Mouse (Mus musculus) testis, adult 2 months (tissue): ENCODE data around the gene Gpr132. TPM values are rescaled to one million over a fixed set of nuclear protein-coding genes. Genes with fewer than 3 reads are reported as not detected.

Source experiments
- H3K27ac ChIP-seq: fragments of 200-500 bp; 2 replicates; pipeline ENCODE4 v1.5.1; 2012; ENCODE audit warnings: low read depth, low read length; ENCODE audit not compliant: control insufficient read depth, insufficient read depth
- H3K27me3 ChIP-seq: fragments of 200-500 bp; 2 replicates; pipeline ENCODE4 v1.6.1; 2012; ENCODE audit warnings: mild to moderate bottlenecking, low read length, moderate library complexity; ENCODE audit not compliant: control insufficient read depth, insufficient read depth
- H3K36me3 ChIP-seq: fragments of 200-500 bp; 2 replicates; pipeline ENCODE4 v1.6.1; 2012; ENCODE audit warnings: mild to moderate bottlenecking, low read length; ENCODE audit not compliant: control insufficient read depth, insufficient read depth
- H3K4me1 ChIP-seq: fragments of 200-500 bp; 2 replicates; pipeline ENCODE4 v1.6.1; 2012; ENCODE audit warnings: low read length; ENCODE audit not compliant: control insufficient read depth, insufficient read depth
- H3K4me3 ChIP-seq: fragments of 200-500 bp; 2 replicates; pipeline ENCODE4 v1.5.1; 2012; ENCODE audit warnings: low read depth, mild to moderate bottlenecking, low read length, moderate library complexity, mixed read lengths; ENCODE audit not compliant: control insufficient read depth
- CTCF ChIP-seq: fragments of 200-500 bp; IDR thresholded peaks from 2 replicates; pipeline ENCODE4 v1.5.1; 2012; ENCODE audit warnings: low read depth, mild to moderate bottlenecking, inconsistent platforms, low read length, moderate library complexity; ENCODE audit not compliant: control insufficient read depth, insufficient read depth, insufficient replicate concordance
- POLR2A ChIP-seq: fragments of 200-500 bp; IDR thresholded peaks from 2 replicates; pipeline ENCODE4 v1.6.1; 2012; ENCODE audit warnings: low read depth, mild to moderate bottlenecking, inconsistent platforms, low read length, moderate library complexity; ENCODE audit not compliant: control insufficient read depth
- polyA plus RNA-seq: library from polyadenylated mRNA; depleted of rRNA; stranded (reverse); fragments of >200 nt; gene quantifications from 2 replicates; pipeline ENCODE4 v1.2.3, GENCODE M21; 2012

The Gpr132 gene
- polyA plus RNA-seq, 1 experiment: 1.7 TPM

- Histone ChIP-seq H3K4me1 (no peaks in the 10 kb centered on the region), H3K36me3 (no peaks in the 10 kb centered on the region), H3K27me3 (no peaks in the 10 kb centered on the region), H3K4me3 (no peak overlapping the region), H3K27ac (no peak overlapping the region)
- TF ChIP-seq POLR2A (no peak), CTCF (no peak)
Measured at GRCm38 (mm10) chr12:112859930-112860329, 8.1 kb downstream of the Gpr132 start.

- Histone ChIP-seq H3K36me3 (no peaks in the 10 kb centered on the region), H3K27me3 (no peaks in the 10 kb centered on the region), H3K4me1 (no peaks in the 10 kb centered on the region), H3K27ac (no peak overlapping the region), H3K4me3 (no peak overlapping the region)
- TF ChIP-seq POLR2A (no peak), CTCF (no peak)
Measured at GRCm38 (mm10) chr12:112858581-112859336, 9.3 kb downstream of the Gpr132 start.

- TF ChIP-seq POLR2A (no peak), CTCF (no peak)
Measured at GRCm38 (mm10) chr12:112857021-112857925, 10.8 kb downstream of the Gpr132 start.

GRCm38 (mm10) chr12:112856338-112856737 lies 11.7 kb downstream of the Gpr132 start:
- no peak overlapping the region for H3K27ac ChIP-seq
- H3K36me3 ChIP-seq: no peaks in the 10 kb centered on the region
- TF ChIP-seq CTCF (no peak), POLR2A (no peak)
- no peaks in the 10 kb centered on the region for H3K4me1 ChIP-seq
- H3K4me3 ChIP-seq: no peak overlapping the region
- H3K27me3 ChIP-seq: no peaks in the 10 kb centered on the region

More at GRCm38 (mm10) chr12:112857021-112857925, 10.8 kb downstream of the Gpr132 start:
- no peak overlapping the region for H3K4me3 ChIP-seq
- H3K27ac ChIP-seq: no peak overlapping the region
- no peaks in the 10 kb centered on the region for H3K4me1 ChIP-seq
- H3K27me3 ChIP-seq: no peaks in the 10 kb centered on the region
- no peaks in the 10 kb centered on the region for H3K36me3 ChIP-seq

GRCm38 (mm10) chr12:112854610-112855333 lies 13.3 kb downstream of the Gpr132 start:
- H3K27ac ChIP-seq: no peak overlapping the region
- no peak for TF ChIP-seq CTCF
- TF ChIP-seq POLR2A: no peak
- H3K4me1 ChIP-seq: no peaks in the 10 kb centered on the region
- H3K36me3 ChIP-seq: no peaks in the 10 kb centered on the region
- H3K4me3 ChIP-seq: no peak overlapping the region
- H3K27me3 ChIP-seq: no peaks in the 10 kb centered on the region

DNA sequence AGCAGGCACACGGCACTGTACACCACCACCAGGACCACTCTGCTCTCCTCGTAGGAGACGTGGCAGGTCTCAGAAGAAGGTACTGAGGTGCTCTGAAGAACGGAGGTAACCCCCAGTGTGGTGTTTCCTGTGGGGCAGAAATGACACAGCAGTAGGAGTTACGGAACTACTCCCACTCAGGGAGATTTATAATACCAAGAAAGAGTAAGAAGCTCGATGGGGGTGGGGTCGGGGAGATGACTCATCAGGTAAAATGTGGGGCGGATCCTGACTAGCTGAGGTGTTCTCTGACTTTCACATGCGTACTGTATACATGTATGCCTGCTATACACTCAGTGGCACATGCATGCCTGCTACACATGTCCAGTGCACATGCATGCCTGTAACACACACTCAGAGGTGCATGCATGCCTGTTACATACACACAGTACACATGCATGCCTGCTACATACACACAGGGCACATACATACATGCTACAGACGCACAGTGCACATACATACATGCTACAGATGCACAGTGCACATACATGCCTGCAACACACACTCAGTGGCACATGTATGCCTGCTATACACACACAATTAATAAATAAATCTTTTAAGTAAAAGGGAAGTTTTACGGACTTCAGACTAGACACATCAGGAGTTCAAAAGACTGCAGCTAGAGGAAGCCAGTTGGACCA lies 14.8 kb downstream of the Gpr132 start:
- no peaks in the 10 kb centered on the region for H3K4me1 ChIP-seq
- H3K36me3 ChIP-seq: no peaks in the 10 kb centered on the region
- H3K4me3 ChIP-seq: no peak overlapping the region
- no peak overlapping the region for H3K27ac ChIP-seq
- H3K27me3 ChIP-seq: no peaks in the 10 kb centered on the region
- TF ChIP-seq POLR2A (no peak), CTCF (no peak)
